Mouse (Mus musculus) heart, postnatal 36 days (tissue): ENCODE data around the gene 4930539E08Rik. TPM values are rescaled to one million over a fixed set of nuclear protein-coding genes. Genes with fewer than 3 reads are reported as not detected.

Source experiments
- DNase-seq, 2 experiments: peaks; one replicate each; pipeline ENCODE4 v3.0.0; 2021 to 2022
- intact Hi-C: fragments of 180-260 bp; cut with DNase I; formaldehyde crosslinking; loops from one replicate; pipeline ENCODE4 v1.15.1; 2025
- total RNA-seq, 2 experiments: library from RNA; stranded (reverse); gene quantifications; 2 replicates each; pipeline ENCODE4 v1.2.3; 2021

The 4930539E08Rik gene
- total RNA-seq, 2 experiments from 2014 or later, result not detected

- intact Hi-C loops, result no loop called here
- no peak for DNase-seq
Measured at GRCm38 (mm10) chr17:28898249-28898648, 16.9 kb downstream of the 4930539E08Rik start.

- intact Hi-C loops, result no loop called here
- DNase-seq, result no peak
Measured at GRCm38 (mm10) chr17:28897817-28898216, 17.3 kb downstream of the 4930539E08Rik start.

GRCm38 (mm10) chr17:28896095-28896780, 18.9 kb downstream of the 4930539E08Rik start:
- intact Hi-C loops, result no loop called here
- no peak for DNase-seq

- intact Hi-C loops, result no loop called here
Measured at GRCm38 (mm10) chr17:28895217-28895875, 19.8 kb downstream of the 4930539E08Rik start.

GRCm38 (mm10) chr17:28894050-28894767, 20.9 kb downstream of the 4930539E08Rik start:
- intact Hi-C loops, result no loop called here
- no peak for DNase-seq

More at GRCm38 (mm10) chr17:28895217-28895875, 19.8 kb downstream of the 4930539E08Rik start:
- no peak for DNase-seq

DNA sequence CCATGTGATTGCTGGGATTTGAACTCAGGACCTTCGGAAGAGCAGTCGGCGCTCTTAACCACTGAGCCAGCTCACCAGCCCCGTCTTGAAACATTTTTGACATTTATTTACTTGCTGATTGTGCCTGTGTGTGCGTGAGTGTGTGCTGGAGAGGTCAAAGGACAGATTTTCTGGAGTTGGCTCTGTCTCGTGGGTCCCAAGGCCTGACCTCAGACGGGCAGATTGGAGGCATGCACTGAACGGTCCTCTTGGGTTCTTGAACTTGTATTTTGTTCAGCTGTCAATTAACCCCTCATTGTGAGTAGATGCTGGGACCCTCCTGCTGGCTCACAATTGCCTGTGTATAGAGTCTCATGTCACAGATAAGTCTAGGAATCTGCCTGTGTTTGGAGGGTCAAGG, 28.9 kb downstream of the 4930539E08Rik start:
- intact Hi-C loops, result no loop called here

DNA sequence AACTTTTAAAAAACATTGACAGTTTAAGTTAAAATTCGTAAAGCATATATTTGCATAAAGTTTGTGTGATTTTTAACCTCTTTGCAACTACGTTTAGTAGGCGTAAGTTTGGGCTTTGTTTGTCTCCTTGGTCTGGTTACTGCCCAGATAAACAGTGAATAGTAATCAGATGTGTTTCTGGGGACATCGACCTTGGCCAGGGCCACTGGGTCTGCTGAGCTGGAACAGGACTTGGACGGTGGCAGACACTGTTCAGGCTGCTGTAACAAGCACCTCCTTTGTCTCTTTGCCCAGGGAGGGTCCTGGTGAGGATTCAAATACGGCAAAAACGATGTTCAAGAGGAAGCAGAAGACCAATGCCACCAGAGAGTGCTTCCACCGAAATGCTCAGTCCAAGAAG, 29.9 kb downstream of the 4930539E08Rik start:
- DNase-seq, result no peak
- intact Hi-C loops, result no loop called here

More for the DNA sequence above, 28.9 kb downstream of the 4930539E08Rik start:
- no peak for DNase-seq

GRCm38 (mm10) chr17:28883941-28884516, 31.1 kb downstream of the 4930539E08Rik start:
- intact Hi-C loops, result no loop called here
- DNase-seq, result no peak

- intact Hi-C loops, result no loop called here
- DNase-seq, result no peak
Measured at GRCm38 (mm10) chr17:28882810-28883209, 32.3 kb downstream of the 4930539E08Rik start.

DNA sequence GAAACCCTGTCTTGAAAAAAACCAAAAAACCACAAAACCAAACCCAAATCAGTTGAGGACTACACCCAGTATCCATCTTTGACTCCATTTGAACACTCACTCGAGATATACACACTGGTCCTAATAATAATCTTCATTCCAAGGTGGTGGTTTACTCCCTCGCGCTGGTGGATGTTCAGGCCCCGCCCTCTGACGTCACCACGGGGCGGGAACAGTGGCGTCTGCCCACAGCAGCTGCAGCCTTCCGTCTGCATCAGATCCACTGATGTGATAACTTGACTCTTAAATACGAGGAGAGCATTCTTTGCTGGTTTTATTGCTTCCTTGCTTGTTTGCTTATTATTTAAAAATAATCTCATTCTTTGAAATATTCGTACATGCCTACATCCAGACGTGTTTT, 32.8 kb downstream of the 4930539E08Rik start:
- peak; percentile 54 to 72 for DNase-seq
- intact Hi-C loops, result no loop called here

DNA sequence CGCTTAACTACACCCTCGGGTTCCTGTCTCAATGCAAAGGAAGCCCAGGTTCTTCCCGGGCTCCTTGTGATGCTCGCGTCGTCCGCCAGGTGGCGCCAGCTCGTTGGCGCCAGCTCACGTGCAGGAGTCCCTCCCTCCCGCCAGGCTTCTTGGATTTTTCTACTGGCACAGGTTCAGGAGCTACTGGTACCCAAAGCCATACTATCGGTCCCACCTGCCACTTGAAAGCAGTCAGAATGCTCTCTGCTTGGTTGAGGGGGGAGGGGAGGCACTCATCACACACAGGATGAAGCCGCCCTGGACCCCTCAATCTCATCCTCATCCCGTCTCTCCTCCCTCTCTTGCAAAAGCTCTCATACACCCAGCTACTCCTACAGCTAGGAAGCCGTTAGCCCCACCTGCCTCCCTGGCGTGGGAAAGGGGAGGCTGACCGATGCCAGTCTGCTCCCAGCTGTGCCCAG, 35.2 kb downstream of the 4930539E08Rik start:
- DNase-seq, result peak; percentile 76 to 81
- intact Hi-C loops, result loop anchor here (1.0 kb wide), 1 partner anchor 45 kb away; no protein-coding TSS in a partner anchor

DNA sequence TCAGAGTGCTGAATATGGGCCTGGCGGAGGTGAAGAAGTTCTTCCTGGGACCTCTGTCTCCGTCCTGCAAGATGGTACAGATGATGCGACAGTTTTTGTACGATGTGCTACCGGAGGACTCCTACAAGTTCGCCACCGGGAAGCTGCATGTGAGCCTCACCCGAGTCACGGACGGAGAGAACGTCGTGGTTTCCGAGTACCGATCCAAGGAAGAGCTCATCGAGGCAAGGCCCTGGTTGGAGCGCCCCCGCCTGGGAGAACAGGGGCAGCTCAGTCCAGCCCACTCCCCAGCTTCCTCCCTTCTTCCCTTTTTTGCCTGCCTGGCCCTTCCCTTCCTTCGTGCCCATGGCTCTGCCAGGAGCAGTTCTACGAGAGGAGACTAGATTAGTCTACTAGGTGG, 38.3 kb downstream of the 4930539E08Rik start:
- intact Hi-C loops, result no loop called here
- DNase-seq, result peak in 1 of 2 experiments; percentile 15

- DNase-seq, result no peak
- intact Hi-C loops, result no loop called here
Measured at GRCm38 (mm10) chr17:28876331-28876730, 38.8 kb downstream of the 4930539E08Rik start.

GRCm38 (mm10) chr17:28875316-28875715, 39.8 kb downstream of the 4930539E08Rik start:
- intact Hi-C loops, result no loop called here
- DNase-seq, result peak; percentile 54 to 56

- intact Hi-C loops, result no loop called here
Measured at GRCm38 (mm10) chr17:28874825-28875224, 40.3 kb downstream of the 4930539E08Rik start.

GRCm38 (mm10) chr17:28874216-28874615, 40.9 kb downstream of the 4930539E08Rik start:
- DNase-seq, result no peak
- intact Hi-C loops, result no loop called here

More at GRCm38 (mm10) chr17:28874825-28875224, 40.3 kb downstream of the 4930539E08Rik start:
- peak; percentile 45 to 58 for DNase-seq

- intact Hi-C loops, result no loop called here
- no peak for DNase-seq
Measured at GRCm38 (mm10) chr17:28872322-28872721, 42.8 kb downstream of the 4930539E08Rik start.

DNA sequence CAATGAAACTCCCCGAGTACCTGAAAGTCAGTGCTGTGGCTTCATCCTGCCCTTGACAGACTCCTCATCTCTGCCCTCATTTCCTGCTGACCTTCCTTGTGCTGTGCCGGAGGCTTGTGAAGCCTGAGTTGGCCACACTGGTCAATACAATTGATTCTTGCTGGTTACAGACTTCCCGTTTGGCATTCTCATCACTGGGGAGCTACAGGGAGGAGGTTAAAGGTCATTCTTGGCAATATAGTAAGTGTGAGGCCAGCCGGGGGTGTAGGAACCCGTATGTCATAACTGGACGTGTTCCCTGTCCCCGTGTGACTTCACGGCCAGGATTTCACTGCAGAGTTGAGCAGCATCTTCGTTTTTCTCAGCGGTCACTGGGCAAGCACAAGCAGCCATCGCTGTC, 43.3 kb downstream of the 4930539E08Rik start:
- intact Hi-C loops, result no loop called here
- DNase-seq, result no peak

DNA sequence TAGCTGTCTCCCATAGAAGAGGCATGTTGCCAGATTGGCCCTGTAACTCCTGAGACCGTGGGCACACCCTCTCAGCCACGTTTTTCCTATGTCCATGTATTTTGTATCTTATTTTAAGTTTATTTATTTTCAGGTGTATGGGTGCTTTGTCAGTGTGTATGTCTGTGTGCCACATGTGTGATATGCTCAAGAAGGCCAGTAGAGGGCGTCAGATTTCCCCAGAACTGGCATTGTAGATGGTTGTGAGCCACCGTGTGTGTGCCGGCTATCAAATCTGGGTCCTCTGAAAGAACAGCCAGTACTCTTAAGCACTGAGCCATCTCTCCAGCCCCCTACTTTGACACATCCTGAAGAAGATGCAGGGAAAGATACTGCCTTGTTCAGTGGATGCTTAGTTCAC, 44.7 kb downstream of the 4930539E08Rik start:
- intact Hi-C loops, result no loop called here
- no peak for DNase-seq

DNA sequence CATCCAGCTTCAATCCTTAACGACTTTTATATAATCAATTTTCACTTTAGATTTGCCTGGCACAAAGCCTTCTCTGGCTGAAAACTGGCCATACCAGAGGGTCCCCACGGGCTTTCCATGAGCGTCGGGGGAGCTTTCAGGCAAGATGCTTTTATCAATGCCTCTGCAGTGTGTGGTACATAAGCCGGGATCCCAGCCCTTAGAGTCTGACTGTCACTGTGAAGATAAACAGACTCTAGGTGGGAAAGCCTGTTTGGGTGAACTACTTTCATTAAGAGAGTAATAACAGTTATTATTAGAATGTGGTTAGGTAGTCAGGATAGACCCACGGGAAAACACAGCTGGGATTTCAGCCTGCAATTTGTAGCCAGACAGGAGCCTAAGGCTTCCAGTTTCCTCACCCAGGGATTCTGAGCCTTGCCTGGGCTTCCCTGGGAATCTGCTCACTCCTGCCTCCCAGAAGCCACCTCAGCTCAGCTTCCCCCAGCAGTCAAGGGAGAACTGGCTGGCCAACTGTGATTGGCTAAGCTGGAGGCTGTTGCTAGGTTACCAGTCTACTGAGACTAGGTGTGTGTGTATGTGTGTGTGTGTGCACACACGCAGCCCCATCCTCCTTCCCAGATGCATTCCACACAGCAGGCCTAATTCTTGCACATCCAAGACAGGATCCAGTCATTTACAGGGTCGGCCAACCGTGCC, 45.6 kb downstream of the 4930539E08Rik start:
- intact Hi-C loops, result no loop called here
- no peak for DNase-seq
